Mouse (Mus musculus): ENCODE data around the gene Apol6.
"Not testable (repeated sequence)": the region's sequence is repeated elsewhere in the genome, so short reads cannot be mapped to it uniquely, and the experiment has no call there.

Apol6 gene

GRCm38 (mm10) chr15:77031271-77031670, 13.3 kb upstream of the Apol6 start:
- no peak for DNase-seq (ENCODE audit: low spot score)

- DNase-seq (ENCODE audit: low spot score) = no peak
Measured at GRCm38 (mm10) chr15:77034526-77034925, 10.0 kb upstream of the Apol6 start.

GRCm38 (mm10) chr15:77035643-77036042, 8.9 kb upstream of the Apol6 start:
- no peak for DNase-seq (ENCODE audit: low spot score)

GRCm38 (mm10) chr15:77036320-77036988, 8.1 kb upstream of the Apol6 start:
- peak; percentile 85 for DNase-seq (ENCODE audit: low spot score)

GRCm38 (mm10) chr15:77036989-77037277, 7.6 kb upstream of the Apol6 start:
- DNase-seq (ENCODE audit: low spot score) = no peak

GRCm38 (mm10) chr15:77037278-77038161, 7.0 kb upstream of the Apol6 start:
- peak; percentile 82 for DNase-seq (ENCODE audit: low spot score)

GRCm38 (mm10) chr15:77039211-77039700, 5.3 kb upstream of the Apol6 start:
- no peak for DNase-seq (ENCODE audit: low spot score)

- DNase-seq (ENCODE audit: low spot score) = no peak
Measured at GRCm38 (mm10) chr15:77040784-77041183, 3.7 kb upstream of the Apol6 start.

GRCm38 (mm10) chr15:77045609-77046008, 1.1 kb downstream of the Apol6 start:
- DNase-seq (ENCODE audit: low spot score) = peak; percentile 58

- no peak for DNase-seq (ENCODE audit: low spot score)
Measured at GRCm38 (mm10) chr15:77050570-77050969, 6.0 kb downstream of the Apol6 start, which contains the start of gene Mb. Gene Mb (minus strand): TSS chr15:77050670.

- DNase-seq (ENCODE audit: low spot score) = no peak
Measured at GRCm38 (mm10) chr15:77052176-77052575, 7.6 kb downstream of the Apol6 start.

GRCm38 (mm10) chr15:77053021-77053420, 8.5 kb downstream of the Apol6 start:
- no peak for DNase-seq (ENCODE audit: low spot score)

GRCm38 (mm10) chr15:77054611-77055175, 10.2 kb downstream of the Apol6 start:
- DNase-seq (ENCODE audit: low spot score) = no peak

GRCm38 (mm10) chr15:77056001-77056790, 11.7 kb downstream of the Apol6 start:
- no peak for DNase-seq (ENCODE audit: low spot score)

- DNase-seq (ENCODE audit: low spot score) = no peak
Measured at GRCm38 (mm10) chr15:77056791-77057051, 12.2 kb downstream of the Apol6 start.

GRCm38 (mm10) chr15:77058566-77058965, 14.0 kb downstream of the Apol6 start:
- DNase-seq (ENCODE audit: low spot score) = no peak

- not testable (repeated sequence) for DNase-seq (ENCODE audit: low spot score)
Measured at GRCm38 (mm10) chr15:77059416-77059815, 14.9 kb downstream of the Apol6 start.

GRCm38 (mm10) chr15:77062746-77063145, 18.2 kb downstream of the Apol6 start:
- DNase-seq (ENCODE audit: low spot score) = no peak

GRCm38 (mm10) chr15:77065259-77065852, 20.8 kb downstream of the Apol6 start:
- DNase-seq (ENCODE audit: low spot score) = no peak

GRCm38 (mm10) chr15:77066233-77066632, 21.7 kb downstream of the Apol6 start:
- no peak for DNase-seq (ENCODE audit: low spot score)

GRCm38 (mm10) chr15:77068439-77068861, 23.9 kb downstream of the Apol6 start:
- peak; percentile 62 for DNase-seq (ENCODE audit: low spot score)

GRCm38 (mm10) chr15:77069019-77069418, 24.5 kb downstream of the Apol6 start:
- DNase-seq (ENCODE audit: low spot score) = no peak
